Mouse (Mus musculus): Measurements from ENCODE around the gene Slc25a5.

DNA sequence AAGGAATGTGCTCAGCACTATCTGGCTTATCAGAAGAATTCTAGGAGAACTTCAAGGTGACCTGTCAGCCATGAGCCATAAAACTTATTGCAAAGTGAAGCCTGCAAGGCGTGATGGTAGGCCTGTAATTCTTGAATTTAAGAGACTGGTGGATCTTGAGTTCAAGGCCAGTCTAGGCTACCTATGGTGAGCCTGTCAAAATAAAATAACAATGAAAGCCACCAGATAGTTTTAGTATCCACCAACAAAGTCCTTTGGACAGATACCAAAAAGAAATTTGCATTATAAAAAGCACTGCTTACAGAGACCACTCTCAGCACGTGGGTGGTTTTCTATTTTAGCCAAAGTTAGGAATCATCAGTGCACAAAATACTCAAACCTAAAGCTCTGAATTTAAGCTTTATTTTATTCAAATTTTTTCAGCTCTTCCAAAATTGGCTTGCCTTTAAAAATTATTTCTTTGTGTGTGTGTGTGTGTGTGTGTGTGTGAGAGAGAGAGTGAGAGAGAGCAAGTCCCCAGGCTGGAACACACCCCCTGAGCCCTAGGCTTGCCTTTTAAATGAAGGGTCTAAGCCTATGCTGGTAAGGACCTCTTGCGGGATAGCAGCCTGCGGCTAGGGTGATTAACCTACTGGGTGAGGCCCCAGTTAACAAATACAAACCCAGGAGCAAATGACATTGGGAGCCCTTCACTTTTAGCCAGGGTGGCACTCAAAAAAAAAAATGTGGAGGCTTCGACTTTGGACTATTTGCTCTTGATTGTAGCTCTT, 10.2 kb downstream of the Slc25a5 start:
- TF ChIP-seq POLR2A (IDR thresholded peaks at IDR 0.05; ENCODE audit: extremely low read depth, insufficient read depth, low read length): no peak
- TF ChIP-seq CTCF (IDR thresholded peaks at IDR 0.05; ENCODE audit: low read depth, low read length): no peak

Data from liver, adult 2 months (tissue).